Mouse (Mus musculus): ENCODE data around the gene Tmprss4.

Gene Tmprss4

DNA sequence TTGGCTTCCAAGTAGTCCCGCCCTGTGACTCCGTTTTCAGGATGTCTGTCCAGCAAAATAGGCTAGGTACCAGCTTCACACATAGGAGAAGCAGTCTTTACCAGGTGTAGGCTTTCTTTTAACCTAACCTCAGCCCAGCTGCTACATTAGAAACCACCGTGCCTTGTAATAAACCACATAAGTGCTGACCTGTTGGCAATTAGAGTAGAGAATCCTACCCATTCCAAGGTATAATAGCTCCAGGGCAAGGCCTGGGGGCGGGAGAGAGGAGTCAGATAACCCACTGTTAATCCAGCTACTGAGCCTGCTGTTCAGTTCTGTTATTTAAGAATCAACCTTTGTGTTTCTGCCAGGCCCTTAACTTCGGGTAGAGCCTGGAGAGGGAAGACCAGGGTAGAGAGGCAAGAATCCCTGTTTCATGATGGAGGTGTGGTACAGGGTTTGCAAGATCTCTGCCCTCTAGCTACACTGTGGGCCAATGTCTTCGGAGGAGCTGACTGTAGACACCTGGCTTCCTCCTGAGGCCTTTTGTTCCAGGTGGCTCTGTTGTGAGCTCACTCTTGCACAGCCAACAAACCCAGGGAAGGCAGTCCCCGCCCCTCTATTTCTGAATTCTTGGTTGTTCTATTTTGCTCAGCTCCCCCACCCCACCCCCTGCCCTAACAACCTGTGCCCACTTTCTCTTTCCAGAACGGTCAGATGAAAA is 7.6 kb downstream of the Tmprss4 start:
- DNase-seq (ENCODE audit: low spot score), result no peak

GRCm38 (mm10) chr9:45195468-45195867 is 8.4 kb downstream of the Tmprss4 start:
- no peak for DNase-seq (ENCODE audit: low spot score)

- DNase-seq (ENCODE audit: low spot score), result no peak
These were observed 14.2 kb downstream of the Tmprss4 start for GRCm38 (mm10) chr9:45189661-45190174.

DNA sequence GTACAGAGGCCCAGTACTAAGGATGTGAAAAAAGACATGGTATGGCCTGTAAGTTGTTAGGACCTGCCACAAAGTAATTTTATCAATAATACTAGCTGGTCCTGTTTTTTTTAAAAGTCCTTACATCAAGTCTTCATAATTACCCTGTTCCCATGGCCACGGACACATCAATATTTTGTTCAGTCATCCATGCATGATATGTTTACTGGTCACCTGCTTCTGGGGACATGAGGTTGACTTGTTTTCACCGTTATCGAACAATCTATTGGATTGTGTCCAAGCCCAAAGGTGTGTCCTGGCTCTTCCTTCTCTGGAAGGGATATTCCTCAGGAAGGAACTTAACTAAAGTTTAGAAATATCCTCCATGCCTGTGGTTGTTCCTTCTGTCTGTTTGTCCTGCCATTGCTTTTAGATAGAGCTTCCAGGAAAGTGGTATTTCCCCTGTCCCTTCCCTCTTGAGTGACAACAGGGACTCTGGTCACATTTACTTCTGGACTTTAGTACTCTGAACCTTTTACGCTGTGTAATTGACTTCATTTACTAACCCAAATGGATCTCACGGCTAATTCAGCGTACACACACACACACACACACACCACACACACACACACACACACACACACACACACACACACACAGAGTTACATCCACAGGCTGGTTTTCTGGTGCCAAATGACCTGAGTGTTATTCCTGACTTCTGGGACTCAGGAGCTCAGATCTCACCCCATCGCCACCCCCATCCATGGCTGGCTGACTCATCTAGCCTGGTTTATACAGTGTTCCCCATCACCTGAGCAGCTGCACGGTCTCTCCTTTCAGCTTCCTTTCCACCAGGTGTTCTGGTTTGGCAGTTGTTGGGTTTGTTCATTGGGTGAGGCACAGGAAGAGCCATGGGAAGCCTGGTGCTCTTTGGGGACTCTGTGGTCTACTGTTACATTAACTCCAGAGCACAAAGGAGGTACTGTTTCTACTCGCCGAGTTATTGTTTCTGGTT is 15.0 kb downstream of the Tmprss4 start:
- DNase-seq (ENCODE audit: low spot score), result no peak

- DNase-seq (ENCODE audit: low spot score), result no peak
These were observed 18.6 kb downstream of the Tmprss4 start for GRCm38 (mm10) chr9:45185250-45185649.

- DNase-seq (ENCODE audit: low spot score), result no peak
These were observed 20.6 kb downstream of the Tmprss4 start for GRCm38 (mm10) chr9:45183266-45183665.

- no peak for DNase-seq (ENCODE audit: low spot score)
These were observed 21.4 kb downstream of the Tmprss4 start for GRCm38 (mm10) chr9:45182521-45182920.

DNA sequence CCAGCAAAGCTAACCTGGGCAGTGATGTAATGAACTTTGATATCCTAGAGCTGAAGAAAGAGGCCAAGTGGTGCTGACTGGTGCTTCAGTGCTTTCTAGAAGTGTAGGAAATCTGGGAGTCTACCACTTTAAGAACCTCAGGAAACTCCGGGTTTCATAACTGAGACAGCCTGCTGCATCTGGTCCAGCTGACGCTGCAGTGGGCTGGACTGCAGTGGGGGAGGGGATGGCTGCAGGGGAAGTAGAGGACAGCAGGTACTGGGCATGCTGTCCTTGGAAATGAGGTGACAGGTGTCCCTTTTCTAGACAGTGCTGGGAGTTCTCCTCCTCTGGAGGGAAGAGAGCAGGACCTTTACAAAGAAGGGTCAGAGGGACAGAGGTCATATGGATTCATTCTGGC is 22.1 kb downstream of the Tmprss4 start, which contains the start of gene BC049352:
TSS of gene BC049352 (plus strand) at position 238 of the 400 bp plus-strand sequence.
- DNase-seq (ENCODE audit: low spot score), result no peak

- DNase-seq (ENCODE audit: low spot score), result no peak
These were observed 24.6 kb downstream of the Tmprss4 start for GRCm38 (mm10) chr9:45179282-45179681.

- no peak for DNase-seq (ENCODE audit: low spot score)
These were observed 30.4 kb downstream of the Tmprss4 start for GRCm38 (mm10) chr9:45173475-45173874.

DNA sequence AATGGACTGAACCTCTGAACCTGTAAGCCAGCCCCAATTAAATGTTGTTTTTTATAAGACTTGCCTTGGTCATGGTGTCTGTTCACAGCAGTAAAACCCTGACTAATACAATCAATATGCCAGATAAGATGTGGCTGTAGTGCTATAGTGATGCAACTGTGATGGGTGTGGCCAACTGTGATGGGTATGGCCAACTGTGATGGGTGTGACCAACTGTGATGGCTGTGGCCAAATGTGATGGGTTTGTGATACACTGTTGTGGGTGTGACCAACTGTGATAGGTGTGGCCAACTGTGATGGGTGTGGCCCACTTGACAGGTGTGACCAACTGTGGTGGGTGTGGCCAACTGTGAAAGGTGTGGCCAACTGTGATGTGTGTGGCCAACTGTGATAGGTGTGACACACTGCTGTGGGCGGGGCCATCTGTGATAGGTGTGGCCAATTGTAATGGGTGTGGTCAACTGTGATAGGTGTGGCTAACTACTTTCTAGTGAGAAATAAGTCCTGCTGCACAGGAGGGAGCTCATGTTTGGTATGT is 32.8 kb downstream of the Tmprss4 start:
- no peak for DNase-seq (ENCODE audit: low spot score)

GRCm38 (mm10) chr9:45170150-45170549 is 33.7 kb downstream of the Tmprss4 start:
- no peak for DNase-seq (ENCODE audit: low spot score)

DNA sequence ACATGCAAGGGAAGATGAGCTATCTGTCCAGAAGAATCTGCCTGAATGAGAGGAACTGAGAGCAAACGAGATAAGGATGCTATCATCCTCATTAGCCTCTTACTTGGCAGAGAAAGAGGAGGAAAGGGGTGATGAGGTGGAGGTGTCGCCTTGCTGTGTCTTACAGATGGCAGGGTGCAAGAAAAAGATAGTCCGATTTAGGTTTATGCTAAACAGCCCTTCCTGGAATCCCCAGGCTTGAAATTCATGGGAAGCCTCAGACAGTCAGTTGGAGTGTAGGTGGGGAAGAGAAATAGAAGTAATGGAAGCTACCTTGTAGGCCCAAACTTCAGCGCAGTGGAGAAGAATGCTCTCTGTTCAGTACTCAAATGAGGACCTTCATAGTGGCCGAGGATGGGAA is 36.0 kb downstream of the Tmprss4 start:
- no peak for DNase-seq (ENCODE audit: low spot score)

- no peak for DNase-seq (ENCODE audit: low spot score)
These were observed 50.5 kb downstream of the Tmprss4 start for GRCm38 (mm10) chr9:45153361-45153760.

DNA sequence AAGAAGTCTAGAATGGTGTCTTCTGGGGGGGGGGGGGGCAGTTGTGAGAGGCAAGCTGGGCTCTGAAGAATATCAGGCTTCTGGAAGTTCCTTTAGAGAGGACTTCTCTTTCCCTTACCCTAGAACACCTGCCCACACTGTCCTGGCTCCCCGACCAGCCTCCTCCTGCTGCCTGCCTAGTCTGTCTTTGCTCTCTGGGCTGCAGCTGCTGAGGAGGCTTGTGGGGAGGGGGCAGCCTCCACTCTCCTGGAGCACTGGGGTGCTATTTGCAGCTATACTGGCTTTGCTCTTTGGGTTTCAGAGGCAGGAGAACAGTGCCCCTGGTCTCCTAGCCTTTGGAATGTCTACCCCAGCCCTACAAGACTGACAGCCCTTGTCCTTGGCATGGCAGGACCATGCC is 53.0 kb downstream of the Tmprss4 start:
- DNase-seq (ENCODE audit: low spot score), result no peak

- peak; percentile 63 for DNase-seq (ENCODE audit: low spot score)
These were observed 57.7 kb downstream of the Tmprss4 start for GRCm38 (mm10) chr9:45146267-45146597.

DNA sequence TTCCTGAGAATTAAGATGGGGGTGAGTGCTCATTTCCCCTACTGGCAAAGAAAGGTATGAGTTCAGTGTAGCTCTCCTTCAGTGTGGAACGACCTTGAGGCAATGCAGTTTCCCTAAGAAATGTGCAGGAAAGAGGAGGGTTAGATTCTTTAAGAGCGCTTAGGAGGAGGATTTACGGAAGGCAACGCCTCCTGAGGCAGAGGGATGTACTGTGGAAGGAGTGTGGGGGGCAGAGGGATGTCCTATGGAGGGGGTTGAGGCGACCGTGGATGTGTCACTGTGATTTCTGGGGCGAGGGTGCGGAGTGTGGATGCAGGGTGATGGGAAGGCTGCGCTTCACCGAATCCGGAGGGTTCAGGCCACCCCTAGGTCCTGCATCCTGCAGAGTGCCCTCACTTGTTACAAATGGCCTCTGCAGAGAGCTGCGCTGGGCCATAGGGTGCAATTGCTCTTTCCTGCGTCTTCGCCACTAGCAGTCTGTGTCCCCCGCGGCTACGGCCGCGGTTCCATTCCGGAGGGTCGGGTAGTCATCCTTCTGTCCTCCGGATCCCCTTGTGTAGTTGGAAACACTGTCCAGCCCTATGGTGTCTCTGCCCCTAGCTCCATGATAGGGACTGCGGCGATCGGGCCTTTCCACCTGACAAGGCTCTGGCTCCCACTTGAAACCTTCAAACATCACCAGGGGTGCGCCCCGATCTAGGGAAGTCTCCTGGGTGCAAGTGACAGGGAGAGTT is 58.2 kb downstream of the Tmprss4 start:
- no peak for DNase-seq (ENCODE audit: low spot score)

DNA sequence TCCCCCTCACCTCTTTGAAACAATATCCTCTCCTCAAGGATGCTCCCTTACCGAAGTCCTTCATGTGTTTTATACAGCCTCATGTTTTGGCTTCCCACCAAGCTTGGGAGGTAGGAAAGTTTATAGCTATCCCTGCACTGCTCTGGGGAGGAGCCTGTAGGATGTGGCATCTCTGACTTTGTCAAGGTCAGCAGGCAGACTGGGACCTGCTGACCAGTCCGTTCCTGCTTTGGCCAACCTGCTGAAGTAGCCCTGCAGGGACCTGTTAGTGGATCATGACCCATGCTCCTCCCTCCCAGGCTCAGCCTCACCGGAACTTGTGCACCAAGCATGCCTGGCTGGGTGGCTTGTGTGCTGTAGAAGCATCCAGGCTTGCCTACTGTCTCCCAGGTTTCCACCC is 61.2 kb downstream of the Tmprss4 start:
- no peak for DNase-seq (ENCODE audit: low spot score)

DNA sequence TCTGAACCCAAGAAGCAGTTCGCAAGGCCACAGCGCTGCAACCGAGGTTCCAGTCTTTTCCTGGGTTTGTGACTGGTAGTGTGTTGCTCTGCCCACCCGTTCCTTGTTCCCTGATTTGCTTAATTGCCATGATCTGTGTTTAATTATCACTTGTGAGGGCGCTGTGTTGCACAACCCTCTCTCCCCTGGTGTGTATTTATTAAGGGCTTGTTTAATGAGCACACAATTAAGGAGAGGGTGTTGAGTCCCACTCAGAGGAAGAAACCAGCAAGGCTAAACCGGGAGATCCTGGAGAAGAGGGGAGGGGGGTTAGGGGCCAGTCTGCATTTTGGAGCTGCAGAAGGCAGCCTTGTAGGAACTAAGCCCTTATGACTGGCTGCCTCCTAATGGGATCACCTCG is 62.9 kb downstream of the Tmprss4 start:
- no peak for DNase-seq (ENCODE audit: low spot score)

DNA sequence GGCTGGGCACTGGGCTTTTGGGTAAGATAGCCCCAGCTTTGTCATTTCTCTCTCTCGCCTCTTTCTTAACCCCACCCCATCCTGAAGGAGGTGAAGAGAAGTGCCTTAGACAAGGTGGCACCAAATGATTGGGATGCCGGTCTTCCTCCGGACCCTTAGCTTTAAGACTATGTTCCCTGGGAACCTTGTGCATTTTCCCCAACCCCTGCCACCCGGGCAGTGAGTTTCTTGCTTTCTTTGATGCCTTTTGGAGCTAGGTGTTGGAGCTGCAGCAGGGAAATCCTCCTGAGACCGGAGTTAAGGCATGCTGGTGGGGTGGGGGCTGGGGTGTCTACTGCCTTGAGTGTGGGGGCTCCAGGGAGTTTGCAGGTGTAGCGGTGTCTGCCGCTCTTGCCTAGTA is 64.8 kb downstream of the Tmprss4 start:
- DNase-seq (ENCODE audit: low spot score), result no peak

DNA sequence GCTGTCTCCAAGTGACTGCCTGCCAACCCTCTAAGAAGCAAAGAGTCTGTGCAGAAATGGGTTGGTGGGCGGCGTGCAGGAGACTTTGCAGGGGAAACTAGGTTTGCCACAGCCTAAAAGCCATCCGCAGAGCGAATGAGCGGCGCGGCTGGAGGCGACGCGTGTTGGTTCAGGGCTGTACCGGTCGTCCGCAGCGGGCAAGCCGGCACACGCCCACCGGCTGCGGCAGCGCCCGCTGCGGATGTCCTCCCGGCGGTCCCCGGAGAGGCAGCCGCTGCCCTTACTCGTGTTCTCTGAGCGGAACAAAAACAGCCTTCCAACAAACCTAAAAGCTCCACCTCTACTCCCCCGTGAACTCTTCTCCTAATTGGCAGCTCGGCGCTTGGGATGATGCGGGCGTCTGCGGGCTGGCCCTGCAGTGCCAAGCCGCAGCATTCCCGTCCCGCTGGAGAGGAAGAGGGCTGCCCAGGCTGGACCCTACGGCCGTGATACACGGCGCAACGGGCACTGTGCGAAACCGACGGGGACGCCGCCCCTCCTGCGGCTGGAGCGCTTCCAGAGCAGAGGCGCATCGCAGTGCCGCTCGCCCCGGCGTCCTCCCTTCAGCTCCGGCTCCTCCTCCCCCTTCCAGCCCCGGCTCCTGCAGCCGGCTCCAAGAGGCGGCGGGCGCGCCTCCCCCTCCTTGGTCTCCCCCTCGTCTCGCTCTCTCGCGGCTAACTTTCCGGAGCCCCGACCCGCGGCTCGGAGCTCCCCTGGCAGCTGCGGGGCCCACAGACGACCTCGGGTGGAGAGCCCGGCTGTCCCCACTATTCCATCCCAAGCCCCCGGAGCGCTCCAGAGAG is 65.5 kb downstream of the Tmprss4 start, which contains the start of gene Scn4b:
TSS of gene Scn4b (plus strand) at position 205 of the 842 bp plus-strand sequence.
- DNase-seq (ENCODE audit: low spot score), result peak; percentile 24

All from urinary bladder, postnatal 25 days (tissue).